Mouse (Mus musculus) ZHBTc4 (cell line): ENCODE measurements around the gene Tsc22d3.
"Not testable (repeated sequence)": the region's sequence is repeated elsewhere in the genome, so short reads cannot be mapped to it uniquely, and the experiment has no call there.

Experiments
- DNase-seq: peaks from one replicate; pipeline ENCODE4 v3.0.0-alpha.2; 2011; ENCODE audit warnings: low read depth, low spot score

Tsc22d3 gene

DNA sequence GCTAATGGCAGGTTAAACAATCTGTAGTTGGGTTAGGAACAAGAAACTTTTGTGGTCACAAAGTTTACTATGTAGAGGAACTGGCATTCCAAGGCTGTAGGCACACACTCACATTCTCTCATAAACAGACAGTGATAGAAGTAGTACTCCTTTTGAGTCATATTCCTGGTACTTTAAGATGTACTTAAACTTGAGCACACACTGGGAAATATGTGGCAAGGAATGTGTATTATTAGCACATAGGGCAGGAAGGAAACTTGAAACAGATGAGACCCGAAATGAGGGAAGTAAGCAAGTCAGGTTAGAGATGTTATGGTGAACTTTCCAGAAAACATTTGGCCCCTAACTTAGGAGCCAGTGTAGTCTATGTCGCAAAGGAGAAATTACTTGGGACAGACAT is 34.7 kb downstream of the Tsc22d3 start:
- no peak for DNase-seq

DNA sequence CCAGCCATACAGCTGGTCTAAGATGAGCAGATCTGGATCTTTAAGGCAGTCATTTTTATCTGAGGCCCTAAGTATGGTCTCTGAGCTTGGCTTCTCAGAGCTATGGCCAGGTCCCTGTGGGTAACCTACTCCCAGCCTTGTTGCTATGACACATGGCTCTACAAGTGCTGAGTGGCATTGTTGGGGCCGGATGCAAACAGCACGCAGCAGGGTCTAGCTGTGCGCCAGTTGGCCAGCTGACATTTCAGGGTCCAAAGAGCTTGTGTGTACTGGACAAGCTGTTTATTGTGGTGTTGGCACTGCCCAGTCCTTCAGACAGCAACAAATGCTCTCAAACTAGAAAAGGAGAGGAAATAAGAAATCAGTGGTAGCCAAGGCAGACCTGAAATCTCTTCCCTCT is 35.2 kb downstream of the Tsc22d3 start:
- DNase-seq, result no peak

DNA sequence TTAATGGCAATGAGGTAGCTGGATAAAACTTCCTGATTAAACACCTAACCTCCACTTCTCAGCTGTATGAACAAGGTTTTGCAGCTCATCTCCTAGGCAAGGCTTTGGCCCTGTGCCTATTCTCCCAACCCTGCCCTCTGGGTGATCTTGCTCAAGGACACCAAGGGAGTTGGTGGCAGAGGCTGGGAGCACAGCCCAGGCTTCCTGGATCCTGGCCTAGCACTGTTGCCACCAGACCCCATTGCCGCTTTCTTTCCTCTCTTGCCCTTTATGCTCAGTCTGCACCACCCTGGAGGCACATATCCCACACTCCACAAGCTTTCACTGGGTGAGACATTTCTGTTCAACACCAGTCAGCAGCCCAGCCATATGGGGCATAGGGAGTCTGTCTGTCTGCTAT is 35.7 kb downstream of the Tsc22d3 start:
- DNase-seq, result no peak

DNA sequence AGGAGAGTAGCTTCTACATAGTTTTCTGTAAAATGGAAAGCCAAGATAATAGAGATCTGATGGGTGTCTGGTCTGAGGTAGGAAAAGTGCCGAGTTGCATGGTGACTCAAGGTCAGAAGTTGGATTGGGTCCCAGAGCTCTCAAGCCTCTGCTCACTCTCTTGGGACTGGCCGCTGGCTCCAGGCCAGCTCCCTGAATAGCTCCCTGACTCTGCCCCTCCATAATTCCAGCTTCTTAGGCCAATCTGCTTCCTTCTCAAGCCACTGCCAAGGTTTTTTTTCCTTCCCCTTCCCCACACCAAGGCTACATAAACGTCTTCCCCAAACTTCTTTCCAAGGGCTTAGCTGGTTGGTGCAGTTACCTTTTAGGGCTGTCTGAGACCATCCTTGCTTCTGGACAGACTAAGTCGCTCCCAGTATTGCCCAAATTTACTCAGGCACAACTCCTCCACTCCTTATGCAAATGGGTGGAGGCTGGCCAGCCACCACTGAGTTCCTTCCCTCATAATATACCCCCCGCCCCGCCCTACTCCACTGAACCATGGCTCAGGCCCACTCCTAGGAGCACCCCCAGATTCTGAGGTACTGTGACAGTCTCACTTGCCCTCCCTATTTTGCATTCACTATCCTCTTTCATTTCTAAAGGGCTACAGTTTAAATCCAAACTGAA is 42.1 kb downstream of the Tsc22d3 start:
- DNase-seq, result no peak

DNA sequence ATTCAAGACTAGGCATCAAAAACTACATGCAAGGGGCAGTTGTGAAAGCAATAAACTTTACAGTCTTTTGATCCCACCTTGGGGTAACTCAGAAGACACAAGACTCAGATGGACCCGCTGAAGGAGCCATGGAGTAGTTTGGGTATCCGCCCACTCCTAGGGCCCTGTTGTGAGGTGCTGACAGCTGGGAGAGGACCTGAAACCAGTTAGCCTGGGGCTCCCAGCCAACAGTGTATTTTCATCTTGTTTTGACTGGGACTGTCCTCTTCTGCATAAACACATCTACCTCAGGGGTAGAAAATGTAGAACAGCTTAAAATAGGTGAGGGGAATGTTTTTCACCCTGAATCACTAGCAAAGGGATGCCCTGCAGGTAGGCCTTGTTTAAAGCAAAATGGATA is 44.5 kb downstream of the Tsc22d3 start:
- no peak for DNase-seq

DNA sequence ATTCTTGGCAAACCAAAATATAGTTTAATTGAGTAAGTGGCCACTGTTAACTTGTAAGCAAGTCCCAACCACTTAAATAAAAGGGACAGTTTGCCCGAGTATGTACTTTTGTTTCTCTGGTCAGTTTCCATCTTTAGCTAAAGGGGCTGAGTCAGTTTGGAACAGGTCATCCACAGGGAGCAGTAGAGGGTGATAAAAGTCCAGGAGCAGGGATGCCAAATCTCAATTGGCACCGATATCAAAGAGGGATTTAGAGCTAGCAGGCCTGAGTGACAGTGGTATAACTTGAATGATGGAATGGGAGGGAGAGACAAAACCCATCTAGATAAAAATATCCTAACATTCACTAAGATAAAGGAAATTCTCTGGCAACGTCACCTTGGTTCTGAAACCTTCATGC is 45.0 kb downstream of the Tsc22d3 start:
- no peak for DNase-seq

DNA sequence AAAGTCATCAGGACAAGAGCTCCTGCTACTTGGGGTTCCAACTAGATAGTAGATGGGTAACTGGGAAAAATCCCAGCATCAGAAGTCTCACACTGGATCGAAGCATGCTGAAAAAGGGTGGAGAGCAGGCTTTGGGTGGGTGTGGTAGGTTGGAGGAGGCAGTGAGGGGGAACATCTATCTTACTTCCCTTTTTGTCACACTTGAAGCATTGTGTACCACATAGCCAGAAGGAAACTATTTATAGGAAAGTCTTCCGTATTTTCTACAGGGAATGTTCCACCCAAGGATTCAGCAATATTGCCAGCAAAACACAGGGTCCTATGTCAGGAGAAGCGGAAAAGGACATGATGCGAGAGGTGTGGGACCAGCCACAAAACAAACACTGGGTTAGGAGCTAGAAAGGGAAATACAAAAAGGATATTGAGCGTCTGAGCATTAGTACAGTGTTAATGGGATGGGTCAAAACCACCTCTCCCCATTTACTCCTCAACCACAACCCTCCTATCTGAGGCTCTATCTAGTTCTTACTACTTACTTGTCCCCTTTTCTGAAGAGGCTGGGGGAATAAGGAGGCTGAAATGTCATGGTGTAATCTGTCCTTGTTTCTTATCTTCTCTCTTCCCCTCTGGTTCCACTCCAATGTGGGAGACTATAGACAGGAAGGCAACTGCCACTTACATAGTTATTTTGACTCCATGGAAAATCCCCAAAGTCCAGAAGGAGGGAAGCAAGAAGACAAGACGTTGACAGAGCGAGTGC is 52.6 kb downstream of the Tsc22d3 start:
- no peak for DNase-seq

DNA sequence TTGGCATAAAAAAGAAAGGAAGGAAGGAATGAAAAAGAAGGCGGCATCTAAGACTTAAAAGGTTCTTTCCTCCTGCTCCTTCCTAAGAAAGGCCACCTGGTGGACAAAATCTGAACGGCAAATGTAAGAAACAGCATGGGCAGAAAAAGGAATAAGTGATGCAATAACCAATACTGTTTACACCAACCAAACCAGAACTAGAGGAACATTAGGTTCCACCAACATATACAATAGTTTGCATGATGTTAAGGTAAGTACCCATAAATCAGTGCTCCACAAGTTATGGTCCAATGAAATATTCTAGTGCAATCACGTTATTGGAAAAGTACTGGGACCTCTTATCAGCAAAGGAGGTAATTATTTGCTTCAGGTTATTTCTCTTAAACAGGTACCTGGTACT is 55.7 kb downstream of the Tsc22d3 start:
- peak; percentile 65 for DNase-seq

DNA sequence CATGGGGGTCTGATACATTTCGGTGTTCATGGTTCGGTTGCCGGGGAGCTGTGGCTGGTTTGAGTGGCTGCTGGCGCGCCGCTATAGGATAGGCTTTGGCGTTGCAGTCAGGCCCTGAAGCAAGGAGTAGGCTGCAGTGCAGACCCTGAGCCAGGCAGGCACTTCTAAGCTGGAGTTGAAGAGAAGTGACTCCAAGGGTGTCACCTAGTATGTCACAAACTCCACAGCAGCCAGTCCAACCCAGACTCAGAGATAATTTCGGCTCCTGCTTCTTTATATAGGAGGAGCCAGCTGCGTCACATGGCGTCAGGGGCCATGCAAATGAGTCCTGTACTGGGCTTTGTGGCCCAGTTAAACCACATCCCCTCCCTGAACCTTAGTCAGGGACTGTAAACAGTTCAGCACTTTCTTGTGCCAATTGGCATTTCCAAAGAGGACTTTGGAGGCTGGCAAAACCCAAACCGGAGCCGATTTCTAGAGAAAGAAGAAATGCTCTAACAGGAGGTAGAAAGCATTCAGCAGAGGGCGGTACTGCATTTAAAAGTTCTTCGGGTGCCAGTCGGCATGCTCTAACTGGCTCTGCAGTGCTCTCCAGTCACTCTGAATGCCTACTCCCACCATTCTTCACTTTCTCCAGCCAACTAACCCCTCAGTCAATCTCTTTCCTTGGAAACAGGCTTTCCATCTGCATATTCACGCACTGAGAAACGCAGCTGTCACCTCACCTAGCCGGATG is 57.4 kb downstream of the Tsc22d3 start:
- peak; percentile 53 for DNase-seq

DNA sequence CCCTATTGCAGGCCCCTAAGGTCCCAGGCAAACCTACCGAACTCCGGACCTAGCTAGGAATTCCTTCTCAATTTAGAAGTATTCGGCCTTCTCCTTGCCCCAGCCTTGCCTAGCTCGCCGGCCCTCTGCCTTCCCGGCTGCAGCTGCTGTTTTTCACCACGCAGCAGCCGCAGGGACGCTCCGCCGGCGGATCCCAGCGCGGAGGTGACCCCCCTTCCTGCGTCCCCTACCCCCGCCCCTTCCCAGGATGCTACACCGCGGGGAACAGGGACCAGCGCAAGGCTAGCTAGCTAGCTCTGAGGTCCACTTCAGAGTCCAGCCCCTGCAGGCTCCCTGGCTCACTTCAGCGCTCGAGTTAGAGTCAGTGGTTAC is 58.0 kb downstream of the Tsc22d3 start:
- peak; percentile 23 for DNase-seq

DNA sequence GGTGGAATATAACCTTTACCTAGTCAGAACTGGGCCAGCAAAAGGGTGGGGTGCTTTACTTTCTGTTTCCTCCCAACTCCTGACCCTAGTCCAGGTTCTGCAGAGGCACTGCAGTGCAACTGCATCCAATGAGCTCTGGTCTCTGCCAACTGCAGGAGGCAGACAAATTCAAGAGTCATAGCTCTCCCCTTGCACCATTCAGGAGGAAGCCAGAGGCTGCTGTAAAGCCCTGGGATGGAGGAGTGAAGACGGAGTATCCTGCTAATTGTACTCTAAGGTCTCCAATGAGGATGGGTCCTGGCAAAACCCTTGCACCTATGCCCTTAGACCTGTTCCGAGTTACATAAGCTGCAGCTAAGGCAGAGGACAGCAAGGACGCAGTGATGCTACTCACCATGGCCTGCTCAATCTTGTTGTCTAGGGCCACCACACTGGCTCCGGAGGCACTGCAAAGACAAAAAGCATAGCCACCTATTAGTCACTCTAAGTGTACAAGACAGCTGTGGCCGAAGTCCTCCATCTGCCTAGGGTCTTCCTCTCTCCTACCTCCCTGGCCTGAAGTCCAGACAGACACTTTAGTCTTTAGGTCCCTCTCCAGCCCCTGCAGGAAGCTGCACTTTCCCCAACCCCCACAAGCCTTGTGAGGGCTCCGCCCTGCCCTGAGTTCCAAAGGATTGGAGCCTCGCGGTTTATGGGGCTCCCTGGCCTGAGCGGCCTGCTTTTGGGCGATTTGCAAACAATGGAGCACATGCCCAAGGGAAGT is 58.6 kb downstream of the Tsc22d3 start:
- no peak for DNase-seq

DNA sequence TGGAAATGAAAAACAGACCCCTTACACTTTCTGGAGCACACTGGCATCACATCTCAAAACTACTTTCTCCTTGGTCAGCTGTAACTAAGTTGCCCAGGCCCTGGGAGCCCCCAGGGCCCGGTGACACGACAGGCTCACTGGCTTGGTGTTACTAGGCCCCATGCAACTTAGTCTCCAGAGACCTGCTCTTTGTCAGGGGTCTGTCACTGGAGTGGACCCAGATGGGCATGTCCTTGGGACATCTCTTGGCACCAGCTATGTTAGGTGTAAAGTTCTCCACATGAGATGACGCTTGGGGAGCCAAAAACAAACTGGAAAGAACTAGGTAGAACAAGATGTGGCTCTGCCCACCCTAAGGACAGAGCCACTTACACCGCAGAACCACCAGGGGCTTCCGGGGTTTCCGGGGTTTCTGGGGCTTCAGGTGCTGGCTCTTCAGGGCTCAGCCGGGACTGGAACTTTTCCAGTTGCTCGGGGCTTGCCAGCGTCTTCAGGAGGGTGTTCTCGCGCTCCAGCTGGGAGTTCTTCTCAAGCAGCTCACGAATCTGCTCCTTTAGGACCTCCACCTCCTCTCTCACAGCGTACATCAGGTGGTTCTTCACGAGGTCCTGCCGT is 59.9 kb downstream of the Tsc22d3 start:
- no peak for DNase-seq

DNA sequence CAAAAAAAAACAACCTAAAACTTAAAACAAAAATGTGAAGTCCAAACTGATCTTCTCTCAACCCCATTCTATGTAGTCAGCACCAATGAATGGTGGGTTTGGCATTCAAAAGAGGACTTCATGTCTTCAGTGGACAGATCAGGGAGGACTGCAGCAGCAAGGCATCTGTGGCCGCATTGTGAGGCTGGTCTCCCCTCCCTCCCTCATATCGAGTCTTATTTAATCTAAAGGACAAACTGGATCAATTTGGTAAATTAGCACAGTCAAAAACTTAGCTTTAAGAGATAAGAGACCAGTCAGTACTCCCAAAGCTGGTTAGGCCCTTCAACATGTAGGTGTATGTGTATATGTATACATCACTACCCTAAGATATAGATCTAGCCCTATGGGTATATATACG is 60.6 kb downstream of the Tsc22d3 start:
- DNase-seq, result not testable (repeated sequence)

DNA sequence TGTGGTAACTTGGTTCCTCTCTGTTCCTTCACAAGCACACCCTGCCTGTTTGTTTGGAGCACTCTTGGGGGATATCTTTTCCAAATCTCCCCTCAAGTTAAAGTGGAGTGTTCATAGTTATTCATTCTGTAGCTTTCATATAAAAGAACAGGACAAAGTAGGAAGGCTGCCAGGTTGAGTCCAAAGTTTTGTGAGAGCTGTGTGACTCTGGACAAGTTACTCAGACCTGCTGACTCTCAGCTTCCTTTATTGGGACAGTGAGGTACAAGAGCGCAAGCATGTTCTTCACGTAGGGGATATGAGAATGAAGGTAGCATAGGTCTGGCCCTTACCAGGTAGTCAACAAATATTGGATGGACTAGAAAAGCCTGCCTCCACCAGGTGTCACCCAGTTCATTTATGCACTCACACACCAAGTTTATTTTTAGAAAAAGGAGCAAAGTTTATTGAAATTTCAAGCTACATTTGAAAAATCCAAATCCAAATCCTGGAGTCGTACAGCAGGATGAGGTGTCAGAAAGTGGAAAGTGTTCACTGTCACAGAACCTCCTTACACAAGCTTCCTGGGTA is 61.3 kb downstream of the Tsc22d3 start:
- no peak for DNase-seq

DNA sequence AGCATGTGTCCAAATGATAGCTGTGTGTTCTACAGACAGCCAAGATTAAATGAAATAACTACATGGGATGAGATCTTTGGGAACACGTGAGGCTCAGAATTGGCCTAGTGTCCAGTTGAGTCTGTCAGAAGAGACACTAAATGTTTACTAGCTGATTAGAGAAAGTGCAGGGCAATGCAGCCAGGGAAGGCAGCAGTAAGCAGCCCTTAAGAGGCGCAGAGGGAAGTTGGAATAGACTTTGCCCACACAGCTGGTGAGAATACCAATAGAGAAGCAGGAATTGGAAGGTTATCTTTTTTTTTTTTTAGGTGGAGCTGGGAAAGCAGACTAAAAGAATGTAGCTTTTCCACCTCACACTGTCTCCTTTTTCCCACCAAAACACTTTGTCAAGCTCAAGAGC is 61.8 kb downstream of the Tsc22d3 start:
- DNase-seq, result no peak

DNA sequence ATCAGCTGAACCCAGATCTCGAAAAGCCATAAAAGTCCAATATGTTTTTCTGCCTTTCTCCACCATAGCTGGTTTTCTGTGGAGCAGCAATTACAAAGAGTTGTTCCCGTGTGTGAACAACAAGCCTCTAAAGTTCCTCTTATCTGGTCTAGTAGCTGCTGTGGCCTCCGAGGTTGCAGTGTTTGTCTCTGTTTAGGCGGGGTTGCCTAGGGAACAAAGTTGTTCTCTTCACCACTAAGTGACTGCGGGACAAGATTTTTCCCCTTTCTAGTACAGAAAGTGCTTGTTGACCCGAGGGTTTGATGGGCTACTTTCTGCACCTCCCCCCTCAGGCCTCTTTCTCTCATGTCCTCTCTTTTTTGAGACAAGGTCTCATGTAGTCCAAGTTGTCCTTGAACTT is 62.8 kb downstream of the Tsc22d3 start:
- no peak for DNase-seq

DNA sequence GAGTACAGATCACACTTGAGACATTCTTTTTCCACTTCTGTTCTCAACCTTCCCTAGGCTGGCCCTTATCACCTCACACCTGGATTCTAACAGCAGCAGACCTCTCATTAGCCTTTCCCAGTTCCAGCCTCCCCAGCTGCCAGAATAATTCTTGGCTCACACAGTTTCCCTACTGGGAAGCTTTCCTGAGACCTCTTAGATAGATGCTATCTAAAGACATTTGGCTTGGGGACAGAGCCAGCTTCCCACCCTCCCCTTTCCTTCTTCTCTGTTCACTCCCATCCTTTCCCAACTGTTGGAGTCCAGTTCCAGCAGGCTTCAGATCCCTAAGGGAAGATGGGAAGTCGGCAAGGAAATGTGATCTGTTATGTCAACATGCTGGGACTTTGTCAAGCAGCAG is 65.0 kb downstream of the Tsc22d3 start:
- DNase-seq, result no peak

DNA sequence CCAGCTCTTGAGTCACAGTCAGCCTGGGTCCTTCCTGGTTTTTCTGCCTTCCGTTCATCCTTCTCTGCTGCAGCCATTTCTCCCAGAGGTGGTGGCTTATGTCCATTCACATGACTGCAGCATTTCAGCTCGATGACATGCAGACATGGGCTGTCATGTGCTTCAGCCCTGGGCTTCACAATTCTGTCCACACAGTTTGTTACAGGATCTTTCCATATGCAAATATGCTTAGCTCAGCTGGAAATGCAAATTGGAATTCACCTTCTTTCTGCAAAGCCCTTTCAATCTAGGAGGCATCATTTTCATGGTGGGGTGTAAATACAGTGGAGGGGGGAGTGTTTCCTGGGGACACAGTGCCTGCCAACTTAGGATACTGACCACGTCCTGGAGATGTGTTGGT is 66.2 kb downstream of the Tsc22d3 start:
- DNase-seq, result no peak

DNA sequence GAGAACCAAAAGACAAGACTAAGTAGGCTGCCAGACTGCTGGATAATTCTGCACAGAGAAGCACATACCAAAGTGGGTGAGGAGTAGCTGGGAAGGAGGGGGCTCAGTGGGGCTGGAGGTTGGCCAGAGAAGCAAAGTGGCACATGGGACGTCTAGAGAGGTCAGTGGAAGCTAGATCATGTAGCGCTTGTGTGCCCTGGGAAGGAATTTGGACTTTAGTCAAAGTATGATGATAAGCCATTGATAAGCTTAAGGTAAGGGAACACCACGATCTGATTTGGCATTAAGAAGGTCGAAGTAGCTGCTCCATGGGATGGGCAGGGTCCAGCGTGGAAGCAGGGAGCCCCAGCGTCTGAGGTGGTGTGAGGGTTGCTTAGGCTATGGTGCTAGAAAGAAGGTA is 68.1 kb downstream of the Tsc22d3 start:
- DNase-seq, result no peak

DNA sequence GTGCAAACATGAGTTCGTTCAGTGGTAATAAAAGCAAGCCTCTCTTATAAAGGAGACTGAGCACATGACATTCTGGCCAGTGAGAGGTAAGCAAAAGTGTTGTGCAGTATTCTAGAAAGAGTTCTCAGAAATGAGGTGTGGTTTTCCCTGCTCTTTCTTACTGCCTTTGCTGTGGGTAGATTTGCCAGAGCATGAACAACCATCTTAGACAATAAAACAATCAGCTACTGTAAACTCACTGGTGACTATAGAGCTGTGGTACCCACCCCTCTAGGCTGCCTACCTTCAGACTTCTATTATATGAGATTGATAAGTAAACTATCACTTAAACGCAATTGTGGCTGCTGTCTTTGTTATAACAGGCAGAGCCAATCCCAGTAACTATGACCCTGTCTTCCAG is 69.1 kb downstream of the Tsc22d3 start:
- no peak for DNase-seq

DNA sequence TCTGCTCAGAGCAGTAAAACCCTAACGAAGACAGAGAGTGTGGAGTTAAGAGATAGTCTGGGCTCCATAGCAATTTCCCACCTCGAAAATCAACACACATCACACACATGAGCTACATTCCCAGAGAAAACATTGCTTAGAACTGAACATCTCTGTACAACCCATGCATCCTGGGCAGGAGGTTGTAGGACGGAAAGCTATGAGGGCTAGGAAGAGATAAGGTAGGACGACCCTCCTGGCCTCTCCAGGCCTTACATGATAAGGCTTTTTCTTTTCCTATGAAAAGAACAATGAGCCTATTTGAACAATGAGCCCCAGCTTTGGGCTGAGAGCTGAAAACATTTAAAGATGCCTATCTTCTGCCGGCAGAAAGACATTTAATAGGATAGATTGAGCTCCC is 69.8 kb downstream of the Tsc22d3 start:
- DNase-seq, result no peak
